Mouse (Mus musculus): ENCODE results near the gene Tbx1. TPM values are rescaled to one million over a fixed set of nuclear protein-coding genes. Genes with fewer than 3 reads are reported as not detected.
A peak's percentile ranks its signal among the peaks of the same experiment; 100 is the strongest.

The Tbx1 gene
- polyA plus RNA-seq, 1 experiment from 2014 or later, result 5.5 TPM

- H3K9ac ChIP-seq, result peak overlapping the region; percentile 90
- no peaks in the 10 kb centered on the region for H3K9me3 ChIP-seq
- 0 out of 2 replicates have a peak, but pooled peaks have one; percentile 1 for ATAC-seq (ENCODE audit: low FRiP score, low read depth)
- peak overlapping the region; percentile 84 for H3K4me3 ChIP-seq
- WGBS, result 51% methylated on average over 7 of the region's 7 CpGs
- peak overlapping the region; percentile 93 for H3K4me2 ChIP-seq (replicated peaks)
- peaks cover 42% of the 10 kb centered on the region for H3K27me3 ChIP-seq (replicated peaks)
- peaks cover 38% of the 10 kb centered on the region for H3K4me1 ChIP-seq
- H3K27ac ChIP-seq, result no peak overlapping the region
- peaks cover 19% of the 10 kb centered on the region for H3K36me3 ChIP-seq
Measured at GRCm38 (mm10) chr16:18628206-18628947, 37.9 kb upstream of the Tbx1 start.

GRCm38 (mm10) chr16:18627163-18627562 is 36.7 kb upstream of the Tbx1 start:
- Histone ChIP-seq H3K9ac (0 out of 2 replicates have a peak overlapping the region, but pooled peaks have one; percentile 13), H3K27me3 (replicated peaks) (peaks cover 54% of the 10 kb centered on the region), H3K36me3 (peaks cover 31% of the 10 kb centered on the region), H3K9me3 (no peaks in the 10 kb centered on the region), H3K4me2 (replicated peaks) (peak overlapping the region; percentile 93), H3K4me1 (peaks cover 38% of the 10 kb centered on the region), H3K27ac (no peak overlapping the region), H3K4me3 (no peak overlapping the region; the same call in 1 of the 2 replicates)
- ATAC-seq (ENCODE audit: low FRiP score, low read depth), result no peak
- WGBS, result 50% methylated on average over 3 of the region's 3 CpGs

DNA sequence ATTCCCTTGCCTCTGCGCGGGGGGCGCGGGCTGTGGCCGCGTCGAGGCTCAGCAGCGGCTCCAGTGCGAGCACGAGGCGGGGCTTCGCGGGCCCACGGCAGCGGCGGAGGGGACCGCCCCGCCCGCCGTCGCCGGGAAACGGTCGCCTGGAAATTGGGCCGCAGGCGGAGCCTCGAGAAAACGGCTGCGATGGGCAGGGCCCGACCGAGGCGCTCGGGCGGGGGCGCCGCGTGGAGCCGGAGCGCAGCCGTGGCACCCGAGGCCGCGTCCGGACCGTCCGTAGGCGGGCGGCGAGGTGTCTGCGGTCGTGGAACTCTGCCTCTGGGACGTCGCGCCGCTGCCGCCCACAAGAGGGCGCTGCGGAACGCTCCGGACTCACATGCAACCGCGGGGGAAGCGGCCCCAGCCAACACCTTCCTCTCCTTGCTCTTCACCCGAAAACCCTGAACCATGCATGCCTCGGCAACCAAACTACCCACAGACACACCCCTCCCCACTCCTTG is 36.0 kb upstream of the Tbx1 start, which contains the start of gene Gm49601:
Gene Gm49601, minus strand, starts transcription at position 52 of the 503 bp plus-strand sequence.
- H3K27me3 ChIP-seq (replicated peaks), result peaks cover 61% of the 10 kb centered on the region
- ATAC-seq (ENCODE audit: low FRiP score, low read depth), result peak; percentile 11; the same call in 1 of the 2 replicates
- H3K4me2 ChIP-seq (replicated peaks), result peak within 1 kb of the TSS; percentile 93
- H3K36me3 ChIP-seq, result peaks cover 34% of the 10 kb centered on the region
- H3K9me3 ChIP-seq, result no peaks in the 10 kb centered on the region
- no peak within 1 kb of the TSS for H3K27ac ChIP-seq
- H3K4me3 ChIP-seq, result peak within 1 kb of the TSS; percentile 47
- peaks cover 41% of the 10 kb centered on the region for H3K4me1 ChIP-seq
- H3K9ac ChIP-seq, result peak within 1 kb of the TSS; percentile 67
- WGBS, result under 1% methylated on average over 63 of the region's 65 CpGs

GRCm38 (mm10) chr16:18625791-18626311 is 35.4 kb upstream of the Tbx1 start:
- Histone ChIP-seq H3K36me3 (peaks cover 34% of the 10 kb centered on the region), H3K4me1 (peaks cover 46% of the 10 kb centered on the region), H3K27me3 (replicated peaks) (peaks cover 67% of the 10 kb centered on the region), H3K9ac (peak overlapping the region; percentile 67), H3K27ac (no peak overlapping the region), H3K9me3 (no peaks in the 10 kb centered on the region), H3K4me3 (peak overlapping the region; percentile 47), H3K4me2 (replicated peaks) (peak overlapping the region; percentile 93)
- 9% methylated on average over 26 of the region's 26 CpGs for WGBS
- ATAC-seq (ENCODE audit: low FRiP score, low read depth), result no peak

DNA sequence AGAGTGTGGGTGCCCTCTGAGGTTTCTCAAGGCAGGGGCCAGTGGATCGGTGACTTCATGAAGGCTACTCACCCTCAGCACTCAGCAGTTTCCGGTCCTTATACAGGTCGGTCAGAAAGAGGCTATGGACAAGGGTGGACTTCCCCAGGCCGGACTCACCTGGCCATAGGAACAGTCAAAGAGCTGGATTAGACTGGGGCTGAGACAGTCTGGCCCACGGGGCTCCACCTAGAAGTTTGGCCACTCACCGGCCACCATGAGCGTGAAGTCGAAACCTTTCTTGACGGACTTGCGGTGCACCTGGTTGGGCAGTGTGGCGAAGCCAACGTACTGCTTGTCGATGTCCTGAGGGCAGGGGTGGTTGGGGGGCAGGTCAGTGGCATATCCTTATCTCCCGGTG is 34.6 kb upstream of the Tbx1 start:
- Histone ChIP-seq H3K9me3 (no peaks in the 10 kb centered on the region), H3K36me3 (peaks cover 34% of the 10 kb centered on the region), H3K9ac (no peak overlapping the region), H3K27me3 (replicated peaks) (peaks cover 75% of the 10 kb centered on the region), H3K27ac (no peak overlapping the region), H3K4me2 (replicated peaks) (peak overlapping the region; percentile 93; the same call in 1 of the 2 replicates), H3K4me3 (no peak overlapping the region), H3K4me1 (peaks cover 50% of the 10 kb centered on the region)
- ATAC-seq (ENCODE audit: low FRiP score, low read depth), result no peak
- WGBS, result 31% methylated on average over 14 of the region's 14 CpGs

GRCm38 (mm10) chr16:18624641-18625040 is 34.2 kb upstream of the Tbx1 start:
- Histone ChIP-seq H3K36me3 (peaks cover 34% of the 10 kb centered on the region), H3K9me3 (no peaks in the 10 kb centered on the region), H3K9ac (no peak overlapping the region), H3K27me3 (replicated peaks) (peaks cover 79% of the 10 kb centered on the region), H3K27ac (no peak overlapping the region), H3K4me2 (replicated peaks) (no peak overlapping the region), H3K4me3 (no peak overlapping the region), H3K4me1 (peaks cover 50% of the 10 kb centered on the region)
- no peak for ATAC-seq (ENCODE audit: low FRiP score, low read depth)
- WGBS, result 22% methylated on average over 15 of the region's 15 CpGs

DNA sequence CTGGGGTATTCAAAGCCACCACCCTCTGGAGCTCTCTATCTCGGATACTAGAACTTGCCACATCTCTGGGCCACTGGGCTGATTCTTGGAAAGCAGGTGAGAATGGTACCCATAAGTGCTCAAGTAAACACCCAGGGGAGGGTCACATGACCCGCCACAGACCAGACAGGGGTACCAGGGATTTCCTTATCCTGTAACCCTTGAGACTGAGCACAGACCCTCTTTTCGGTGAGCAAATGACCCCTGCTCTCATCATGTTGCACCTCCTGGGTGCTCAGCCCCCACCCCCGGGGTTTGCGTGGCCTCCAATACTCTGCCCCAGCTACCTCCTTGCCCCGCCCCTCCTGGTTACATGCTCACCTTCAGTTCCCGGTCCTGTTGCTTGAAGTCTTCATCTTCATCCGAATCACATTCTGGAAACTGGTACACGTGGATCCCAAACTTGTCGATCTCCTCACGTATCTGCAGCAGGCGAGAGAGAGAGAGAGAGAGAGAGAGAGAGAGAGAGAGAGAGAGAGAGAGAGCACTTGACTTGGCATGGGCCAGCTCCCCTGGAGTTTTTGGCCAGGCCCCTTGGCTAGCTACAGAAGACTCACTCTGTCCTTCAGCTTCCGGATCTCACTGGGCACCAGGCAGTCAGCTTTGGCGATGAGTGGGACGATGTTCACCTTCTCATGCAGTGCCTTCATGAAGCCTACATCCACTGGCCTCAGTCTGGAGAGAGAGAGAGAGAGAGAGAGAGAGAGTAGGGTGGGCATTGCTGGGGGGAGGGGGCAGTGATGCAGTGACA is 33.5 kb upstream of the Tbx1 start:
- 26% methylated on average over 15 of the region's 15 CpGs for WGBS

GRCm38 (mm10) chr16:18622916-18623750 is 32.7 kb upstream of the Tbx1 start:
- WGBS, result 18% methylated on average over 29 of the region's 29 CpGs
- H3K9me3 ChIP-seq, result no peaks in the 10 kb centered on the region
- H3K4me3 ChIP-seq, result no peak overlapping the region
- ATAC-seq (ENCODE audit: low FRiP score, low read depth), result no peak
- peaks cover 40% of the 10 kb centered on the region for H3K4me1 ChIP-seq
- H3K36me3 ChIP-seq, result peaks cover 34% of the 10 kb centered on the region
- no peak overlapping the region for H3K9ac ChIP-seq
- no peak overlapping the region for H3K4me2 ChIP-seq (replicated peaks)
- peaks cover 94% of the 10 kb centered on the region for H3K27me3 ChIP-seq (replicated peaks)
- H3K27ac ChIP-seq, result no peak overlapping the region

More for the DNA sequence above, 33.5 kb upstream of the Tbx1 start:
- no peak overlapping the region for H3K27ac ChIP-seq
- peaks cover 86% of the 10 kb centered on the region for H3K27me3 ChIP-seq (replicated peaks)
- peaks cover 34% of the 10 kb centered on the region for H3K36me3 ChIP-seq
- H3K4me1 ChIP-seq, result peaks cover 48% of the 10 kb centered on the region
- no peak overlapping the region for H3K4me3 ChIP-seq
- ATAC-seq (ENCODE audit: low FRiP score, low read depth), result no peak
- H3K9me3 ChIP-seq, result no peaks in the 10 kb centered on the region
- H3K4me2 ChIP-seq (replicated peaks), result no peak overlapping the region
- no peak overlapping the region for H3K9ac ChIP-seq

DNA sequence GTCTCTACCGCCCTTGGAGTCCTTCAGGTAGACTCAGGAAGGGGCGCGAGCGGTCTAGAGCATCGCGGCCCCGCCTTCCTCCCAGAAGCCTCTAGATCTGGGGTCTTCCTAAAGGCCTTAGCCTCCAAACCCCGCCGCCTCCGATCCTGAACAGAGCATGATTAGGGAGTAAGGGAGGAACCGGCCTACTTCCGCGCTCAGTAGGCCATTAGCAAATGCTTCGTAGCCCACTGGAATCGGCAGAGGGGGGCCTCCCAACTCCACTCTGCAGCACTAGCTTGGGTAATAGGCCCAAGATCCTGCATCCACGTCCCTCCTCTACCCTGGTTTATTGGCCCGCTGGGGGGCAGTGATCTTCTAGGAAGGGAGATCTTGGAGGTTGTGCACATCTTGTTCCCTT is 31.5 kb upstream of the Tbx1 start, which contains the start of gene Gp1bb:
Gene Gp1bb, minus strand, starts transcription at position 385 of the 400 bp plus-strand sequence.
- H3K4me1 ChIP-seq, result peaks cover 36% of the 10 kb centered on the region
- H3K36me3 ChIP-seq, result peaks cover 34% of the 10 kb centered on the region
- H3K27me3 ChIP-seq (replicated peaks), result peaks cover 92% of the 10 kb centered on the region
- ATAC-seq (ENCODE audit: low FRiP score, low read depth), result no peak
- no peaks in the 10 kb centered on the region for H3K9me3 ChIP-seq
- WGBS, result 4% methylated on average over 17 of the region's 17 CpGs
- peak within 1 kb of the TSS; percentile 70 for H3K4me2 ChIP-seq (replicated peaks)
- H3K9ac ChIP-seq, result 0 out of 2 replicates have a peak within 1 kb of the TSS, but pooled peaks have one; percentile 42
- no peak within 1 kb of the TSS for H3K27ac ChIP-seq
- peak within 1 kb of the TSS; percentile 33; the same call in 1 of the 2 replicates for H3K4me3 ChIP-seq

DNA sequence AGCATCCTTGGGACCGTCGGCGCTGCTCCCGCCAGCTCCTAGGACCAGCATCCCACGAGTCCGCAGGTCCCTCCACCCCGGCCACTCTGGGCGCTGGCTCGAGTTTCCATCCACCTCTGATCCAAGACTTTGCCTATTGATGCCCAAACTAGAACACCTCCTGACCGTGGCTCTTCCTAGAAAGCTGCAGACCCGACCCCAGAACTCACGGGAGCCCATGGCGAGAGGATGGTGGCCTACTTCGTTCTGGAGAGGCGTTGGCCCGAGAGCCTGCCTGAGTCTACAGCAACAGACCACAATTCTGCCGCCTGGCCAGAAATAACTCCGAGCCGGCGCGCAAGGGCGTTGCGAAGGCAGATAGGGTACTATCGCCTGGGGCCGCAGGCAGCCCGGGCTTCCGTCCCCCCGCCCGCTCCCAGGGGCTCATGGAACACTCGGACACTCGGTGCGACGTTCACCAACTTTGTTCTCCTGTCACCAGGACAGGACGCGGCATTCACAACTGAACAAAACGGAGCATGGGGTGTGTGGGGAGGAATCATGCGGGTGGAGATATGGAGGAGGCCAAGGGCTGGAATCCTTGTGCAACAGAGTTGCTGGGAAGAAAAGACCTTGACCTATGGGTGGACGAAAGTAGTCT is 31.0 kb upstream of the Tbx1 start:
- Histone ChIP-seq H3K4me3 (peak overlapping the region; percentile 33), H3K27ac (no peak overlapping the region), H3K9me3 (no peaks in the 10 kb centered on the region), H3K27me3 (replicated peaks) (peaks cover 87% of the 10 kb centered on the region), H3K4me2 (replicated peaks) (peak overlapping the region; percentile 70), H3K9ac (0 out of 2 replicates have a peak overlapping the region, but pooled peaks have one; percentile 42), H3K4me1 (peaks cover 35% of the 10 kb centered on the region), H3K36me3 (peaks cover 34% of the 10 kb centered on the region)
- no peak for ATAC-seq (ENCODE audit: low FRiP score, low read depth)
- WGBS, result 2% methylated on average over 38 of the region's 38 CpGs
